Mouse (Mus musculus) liver, embryonic 16.5 days (tissue): ENCODE data around the gene Tbc1d2b. TPM values are rescaled to one million over a fixed set of nuclear protein-coding genes. Genes with fewer than 3 reads are reported as not detected.

Source experiments
- ATAC-seq: fragments of 200-750 bp; cut with Nextera tagmentation; 2 replicates; pipeline ENCODE4 v1.8.0; 2017; ENCODE audit warnings: low read depth, mild to moderate bottlenecking, moderate number of reproducible peaks, moderate library complexity
- H3K27ac ChIP-seq: fragments of 300-500 bp; sonication (generic); 2 replicates; pipeline ENCODE4 v1.5.1; 2014; ENCODE audit warnings: mild to moderate bottlenecking, low read length
- H3K27me3 ChIP-seq: fragments of 300-500 bp; sonication (generic); 2 replicates; pipeline ENCODE4 v1.6.1; 2014; ENCODE audit warnings: low read depth, low read length, mixed read lengths; ENCODE audit not compliant: control insufficient read depth, insufficient read depth
- H3K36me3 ChIP-seq: fragments of 300-500 bp; sonication (generic); 2 replicates; pipeline ENCODE4 v1.6.1; 2014; ENCODE audit warnings: mild to moderate bottlenecking; ENCODE audit not compliant: control insufficient read depth, insufficient read depth
- H3K4me1 ChIP-seq: fragments of 300-500 bp; sonication (generic); 2 replicates; pipeline ENCODE4 v1.6.1; 2014; ENCODE audit warnings: low read depth, low read length, mixed read lengths; ENCODE audit not compliant: control insufficient read depth
- H3K4me2 ChIP-seq: fragments of 300-500 bp; sonication (generic); 2 replicates; pipeline ENCODE4 v1.6.1; 2014; ENCODE audit warnings: low read depth, low read length, mixed read lengths
- H3K4me3 ChIP-seq: fragments of 300-500 bp; sonication (generic); 2 replicates; pipeline ENCODE4 v1.5.1; 2014; ENCODE audit warnings: low read depth, mild to moderate bottlenecking, low read length
- H3K9ac ChIP-seq: fragments of 300-500 bp; sonication (generic); 2 replicates; pipeline ENCODE4 v1.6.1; 2014; ENCODE audit warnings: low read depth, low read length
- H3K9me3 ChIP-seq: fragments of 300-500 bp; sonication (generic); replicated peaks from 2 replicates; pipeline ENCODE4 v1.6.1; 2016; ENCODE audit warnings: low read length; ENCODE audit not compliant: control insufficient read depth
- WGBS: fragments of 180-500 bp; shearing (Covaris S2); extraction: QIAGEN DNeasy Blood & Tissue Kit; methylation state at CpG from one replicate; pipeline ENCODE4 v1.1.7; 2014; ENCODE audit not compliant: insufficient replicate concordance; 5-methylcytosine and 5-hydroxymethylcytosine counted together
- polyA plus RNA-seq: library from polyadenylated mRNA; unstranded; fragments of >200 nt; fragmentation: Nextera tagmentation; extraction: Ambion mirVana; gene quantifications from 2 replicates; pipeline ENCODE4 v1.2.1, GENCODE M21; 2015

The Tbc1d2b gene
- 8.0 and 8.3 TPM in 2 replicates for polyA plus RNA-seq

- peaks cover 5% of the 10 kb centered on the region; the same call in 1 of the 2 replicates for H3K36me3 ChIP-seq
- WGBS: under 1% methylated on average over 68 of the region's 74 CpGs
- peaks cover 53% of the 10 kb centered on the region for H3K4me1 ChIP-seq
- peak; percentile 92 for ATAC-seq
- H3K27me3 ChIP-seq: no peaks in the 10 kb centered on the region
- no peaks in the 10 kb centered on the region for H3K9me3 ChIP-seq
- peak within 1 kb of the TSS; percentile 82 for H3K4me2 ChIP-seq
- peak within 1 kb of the TSS; percentile 91 for H3K27ac ChIP-seq
- peak within 1 kb of the TSS; percentile 96 for H3K9ac ChIP-seq
- H3K4me3 ChIP-seq: peak within 1 kb of the TSS; percentile 94
These were observed at the start of gene Tbc1d2b for GRCm38 (mm10) chr9:90270193-90270943. Gene Tbc1d2b, minus strand, starts transcription at chr9:90270804.

GRCm38 (mm10) chr9:90316300-90316699 is 45.7 kb upstream of the Tbc1d2b start:
- H3K9me3 ChIP-seq: no peaks in the 10 kb centered on the region
- no peak for ATAC-seq
- H3K4me3 ChIP-seq: no peak overlapping the region
- H3K4me1 ChIP-seq: no peaks in the 10 kb centered on the region
- no peak overlapping the region for H3K4me2 ChIP-seq
- no peak overlapping the region for H3K9ac ChIP-seq
- WGBS: 61% methylated on average over 5 of the region's 5 CpGs
- no peak overlapping the region for H3K27ac ChIP-seq
- H3K36me3 ChIP-seq: no peaks in the 10 kb centered on the region
- no peaks in the 10 kb centered on the region for H3K27me3 ChIP-seq

- H3K27ac ChIP-seq: no peak overlapping the region
- H3K4me3 ChIP-seq: no peak overlapping the region
- no peaks in the 10 kb centered on the region for H3K9me3 ChIP-seq
- 72% methylated on average over 11 of the region's 11 CpGs for WGBS
- no peak overlapping the region for H3K4me2 ChIP-seq
- no peak overlapping the region for H3K9ac ChIP-seq
- no peaks in the 10 kb centered on the region for H3K36me3 ChIP-seq
- H3K27me3 ChIP-seq: no peaks in the 10 kb centered on the region
- ATAC-seq: no peak
- no peaks in the 10 kb centered on the region for H3K4me1 ChIP-seq
These were observed 45.1 kb upstream of the Tbc1d2b start for GRCm38 (mm10) chr9:90315662-90316061.

GRCm38 (mm10) chr9:90304254-90304653 is 33.6 kb upstream of the Tbc1d2b start:
- H3K9me3 ChIP-seq: no peaks in the 10 kb centered on the region
- ATAC-seq: no peak
- H3K27me3 ChIP-seq: no peaks in the 10 kb centered on the region
- no peaks in the 10 kb centered on the region for H3K36me3 ChIP-seq
- no peaks in the 10 kb centered on the region; the same call in 1 of the 2 replicates for H3K4me1 ChIP-seq
- H3K27ac ChIP-seq: no peak overlapping the region
- no peak overlapping the region for H3K4me3 ChIP-seq
- H3K4me2 ChIP-seq: no peak overlapping the region
- 80% methylated on average over 2 of the region's 2 CpGs for WGBS
- no peak overlapping the region for H3K9ac ChIP-seq

GRCm38 (mm10) chr9:90303101-90303835 is 32.7 kb upstream of the Tbc1d2b start:
- Histone ChIP-seq H3K4me3 (no peak overlapping the region), H3K4me2 (no peak overlapping the region), H3K9ac (no peak overlapping the region), H3K9me3 (no peaks in the 10 kb centered on the region), H3K27me3 (no peaks in the 10 kb centered on the region), H3K4me1 (no peaks in the 10 kb centered on the region; the same call in 1 of the 2 replicates), H3K36me3 (no peaks in the 10 kb centered on the region), H3K27ac (peak overlapping the region; percentile 44; the same call in 1 of the 2 replicates)
- peak; percentile 89 for ATAC-seq
- WGBS: 38% methylated on average over 2 of the region's 2 CpGs

- 55% methylated on average over 4 of the region's 4 CpGs for WGBS
- Histone ChIP-seq H3K36me3 (no peaks in the 10 kb centered on the region), H3K27me3 (no peaks in the 10 kb centered on the region), H3K4me2 (no peak overlapping the region), H3K9me3 (no peaks in the 10 kb centered on the region), H3K9ac (no peak overlapping the region), H3K4me3 (no peak overlapping the region), H3K4me1 (no peaks in the 10 kb centered on the region; the same call in 1 of the 2 replicates), H3K27ac (no peak overlapping the region)
- no peak for ATAC-seq
These were observed 32.1 kb upstream of the Tbc1d2b start for GRCm38 (mm10) chr9:90302670-90303069.

GRCm38 (mm10) chr9:90301081-90301688 is 30.6 kb upstream of the Tbc1d2b start:
- no peaks in the 10 kb centered on the region for H3K36me3 ChIP-seq
- H3K4me1 ChIP-seq: no peaks in the 10 kb centered on the region; the same call in 1 of the 2 replicates
- no peak for ATAC-seq
- H3K4me2 ChIP-seq: no peak overlapping the region
- H3K9ac ChIP-seq: no peak overlapping the region
- 59% methylated on average over 4 of the region's 4 CpGs for WGBS
- no peaks in the 10 kb centered on the region for H3K27me3 ChIP-seq
- no peak overlapping the region for H3K4me3 ChIP-seq
- H3K9me3 ChIP-seq: no peaks in the 10 kb centered on the region
- no peak overlapping the region for H3K27ac ChIP-seq

- no peaks in the 10 kb centered on the region for H3K9me3 ChIP-seq
- no peak overlapping the region for H3K4me3 ChIP-seq
- ATAC-seq: no peak
- no peaks in the 10 kb centered on the region for H3K36me3 ChIP-seq
- H3K9ac ChIP-seq: no peak overlapping the region
- H3K4me2 ChIP-seq: no peak overlapping the region
- H3K4me1 ChIP-seq: no peaks in the 10 kb centered on the region; the same call in 1 of the 2 replicates
- 30% methylated on average over 1 of the region's 1 CpGs for WGBS
- no peak overlapping the region for H3K27ac ChIP-seq
- H3K27me3 ChIP-seq: no peaks in the 10 kb centered on the region
These were observed 27.0 kb upstream of the Tbc1d2b start for GRCm38 (mm10) chr9:90297637-90298036.
